Mouse (Mus musculus) heart, adult 2 months (tissue): Measurements from ENCODE around the gene Daam1. TPM values are rescaled to one million over a fixed set of nuclear protein-coding genes. Genes with fewer than 3 reads are reported as not detected.
A peak's percentile ranks its signal among the peaks of the same experiment; 100 is the strongest.

Source experiments
- DNase-seq, 2 experiments: peaks; one replicate each; pipeline ENCODE4 v3.0.0; 2021
- H3K27ac ChIP-seq: fragments of 200-600 bp; 2 replicates; pipeline ENCODE4 v1.8.1; 2022
- H3K27me3 ChIP-seq: fragments of 200-500 bp; 2 replicates; pipeline ENCODE4 v1.6.1; 2012; ENCODE audit warnings: mild to moderate bottlenecking, low read length, inconsistent platforms, mixed read lengths; ENCODE audit not compliant: control insufficient read depth, insufficient read depth
- H3K36me3 ChIP-seq: fragments of 200-500 bp; 2 replicates; pipeline ENCODE4 v1.6.1; 2012; ENCODE audit warnings: low read length, inconsistent platforms; ENCODE audit not compliant: control insufficient read depth, insufficient read depth
- H3K4me1 ChIP-seq: fragments of 200-500 bp; 2 replicates; pipeline ENCODE4 v1.6.1; 2011; ENCODE audit warnings: low read length; ENCODE audit not compliant: control insufficient read depth, insufficient read depth
- H3K4me3 ChIP-seq: fragments of 200-600 bp; 2 replicates; pipeline ENCODE4 v1.8.1; 2022
- H3K79me2 ChIP-seq: fragments of 200-500 bp; replicated peaks from 2 replicates; pipeline ENCODE4 v1.6.1; 2012; ENCODE audit warnings: mild to moderate bottlenecking, inconsistent platforms, low read length, moderate library complexity, mixed read lengths; ENCODE audit not compliant: control insufficient read depth, insufficient read depth
- H3K9ac ChIP-seq: fragments of 200-500 bp; 2 replicates; pipeline ENCODE4 v1.6.1; 2012; ENCODE audit warnings: low read depth, mild to moderate bottlenecking, control low read depth, inconsistent platforms, low read length, mixed read lengths
- CTCF ChIP-seq: fragments of 200-600 bp; IDR thresholded peaks from 2 replicates; pipeline ENCODE4 v1.8.1; 2022; ENCODE audit warnings: antibody characterized with exemption, mild to moderate bottlenecking, moderate library complexity
- EP300 ChIP-seq: fragments of 200-500 bp; IDR thresholded peaks from 2 replicates; pipeline ENCODE4 v1.6.1; 2011; ENCODE audit warnings: low read depth, low read length, control low read depth; ENCODE audit not compliant: insufficient read depth
- POLR2A ChIP-seq: fragments of 200-500 bp; IDR thresholded peaks from 2 replicates; pipeline ENCODE4 v1.6.1; 2011; ENCODE audit warnings: mild to moderate bottlenecking, low read depth, low read length, control low read depth; ENCODE audit not compliant: insufficient read depth
- WGBS: fragments of 180-500 bp; shearing (Covaris S2); methylation state at CpG from one replicate; pipeline ENCODE4 v1.1.7; 2018; 5-methylcytosine and 5-hydroxymethylcytosine counted together
- intact Hi-C: fragments of 180-260 bp; cut with DNase I; formaldehyde crosslinking; loops from one replicate; pipeline ENCODE4 v1.15.1; 2025
- polyA plus RNA-seq: library from polyadenylated mRNA; depleted of rRNA; stranded (reverse); fragments of >200 nt; gene quantifications from 2 replicates; pipeline ENCODE4 v1.2.3, GENCODE M21; 2012
- total RNA-seq, 2 experiments: library from RNA; stranded (reverse); gene quantifications; 2 replicates each; pipeline ENCODE4 v1.2.3; 2021

Gene Daam1
- total and polyA plus RNA-seq, 3 experiments = 13.1 to 77.6 (median 67.2) TPM

DNA sequence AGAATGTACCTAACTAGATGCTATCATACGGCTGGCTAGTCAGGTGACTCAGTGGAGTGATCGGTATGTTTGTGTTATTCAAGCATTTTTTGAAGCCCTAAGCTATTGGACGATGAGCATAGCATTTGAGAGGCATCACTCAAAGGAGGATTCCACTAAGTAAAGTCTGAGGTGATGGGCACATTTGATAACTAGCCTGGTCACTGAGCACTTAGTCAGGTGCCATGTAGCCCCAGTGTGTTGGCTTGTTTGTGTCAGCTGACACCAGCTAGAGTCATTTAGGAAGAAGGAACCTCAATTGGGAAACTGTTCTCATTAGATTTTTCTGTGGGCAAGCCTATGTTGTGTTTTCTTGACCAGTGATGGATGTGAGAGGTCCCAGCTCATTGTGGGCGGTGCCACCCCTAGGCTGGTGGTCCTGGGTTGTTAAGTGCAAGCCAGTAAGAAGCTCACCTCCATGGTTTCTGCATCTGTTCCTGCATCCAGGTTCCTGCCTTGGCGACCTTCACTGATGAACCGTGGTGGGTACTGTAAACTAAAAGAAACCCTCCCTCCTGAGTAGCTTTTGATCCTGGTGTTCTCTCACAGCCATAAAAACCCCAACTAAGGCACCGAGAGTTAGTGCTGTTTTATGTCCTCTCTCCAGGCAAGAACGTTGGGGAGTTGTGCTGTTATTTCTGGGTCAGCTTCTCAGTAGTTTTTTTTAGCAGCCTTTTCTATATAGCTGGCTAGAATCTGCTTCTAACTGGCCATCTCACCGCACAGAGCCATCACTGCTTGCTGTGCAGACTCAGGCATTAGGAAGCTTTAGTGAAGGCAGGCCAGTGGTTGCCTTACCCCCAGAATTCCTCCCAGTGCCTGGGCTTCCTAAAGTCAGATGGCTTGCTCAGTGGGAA is 36.7 kb downstream of the Daam1 start:
- peaks cover 2% of the 10 kb centered on the region; the same call in 1 of the 2 replicates for H3K79me2 ChIP-seq
- H3K9ac ChIP-seq = no peak overlapping the region
- peaks cover 27% of the 10 kb centered on the region for H3K4me1 ChIP-seq
- no peak for DNase-seq
- no peak for TF ChIP-seq CTCF
- intact Hi-C loops = no loop called here
- no peaks in the 10 kb centered on the region for H3K27me3 ChIP-seq
- peaks cover 33% of the 10 kb centered on the region for H3K36me3 ChIP-seq
- no peak overlapping the region for H3K27ac ChIP-seq
- H3K4me3 ChIP-seq = no peak overlapping the region
- WGBS = 70% methylated on average over 9 of the region's 9 CpGs

DNA sequence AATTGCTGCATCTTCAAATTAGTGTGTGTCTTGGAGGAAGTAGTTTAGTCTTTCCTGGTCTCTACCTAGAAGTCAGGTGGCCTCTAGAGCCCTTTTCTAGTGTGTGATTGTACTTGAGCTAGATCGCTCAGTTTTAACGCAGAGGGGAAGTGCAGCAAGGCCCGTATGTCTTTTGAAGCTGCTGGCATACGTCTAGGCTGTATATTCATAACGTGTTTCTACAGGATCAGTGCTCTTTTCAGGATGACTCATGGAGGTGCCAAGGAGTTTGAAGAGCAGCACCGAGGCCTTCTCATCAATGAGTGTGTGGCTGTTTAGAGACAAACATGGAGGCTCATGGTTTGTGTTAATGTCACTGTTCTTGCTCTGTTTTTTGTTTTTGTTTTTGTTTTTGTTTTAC is 39.8 kb downstream of the Daam1 start:
- DNase-seq = no peak
- peaks cover 4% of the 10 kb centered on the region for H3K79me2 ChIP-seq
- H3K4me3 ChIP-seq = no peak overlapping the region
- no peak for TF ChIP-seq EP300
- no peak for TF ChIP-seq POLR2A
- TF ChIP-seq CTCF = no peak
- H3K27ac ChIP-seq = no peak overlapping the region
- H3K36me3 ChIP-seq = peaks cover 23% of the 10 kb centered on the region
- WGBS = 69% methylated on average over 6 of the region's 6 CpGs
- peaks cover 22% of the 10 kb centered on the region for H3K4me1 ChIP-seq
- H3K9ac ChIP-seq = no peak overlapping the region
- intact Hi-C loops = no loop called here
- H3K27me3 ChIP-seq = no peaks in the 10 kb centered on the region

DNA sequence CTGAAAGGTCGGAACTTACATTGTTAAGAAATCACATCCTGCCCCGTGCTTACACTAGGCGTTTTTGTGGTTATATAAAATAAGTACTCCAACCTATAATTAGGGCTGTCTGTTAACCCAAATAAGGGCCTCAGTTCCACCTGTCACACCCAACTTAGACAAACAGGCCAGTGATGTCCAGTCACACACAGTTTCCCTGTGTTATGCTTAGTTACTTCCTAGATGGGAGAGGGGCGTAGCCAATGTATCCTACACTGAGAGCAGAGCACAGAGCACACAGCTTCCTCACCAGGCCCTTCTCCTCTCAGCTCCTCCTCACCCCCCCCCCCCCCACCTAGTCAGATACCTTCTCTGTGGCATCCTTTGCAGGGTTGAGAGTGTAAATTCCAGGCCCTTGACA is 41.5 kb downstream of the Daam1 start:
- TF ChIP-seq EP300 (no peak), POLR2A (no peak), CTCF (no peak)
- peaks cover 25% of the 10 kb centered on the region for H3K4me1 ChIP-seq
- no peaks in the 10 kb centered on the region for H3K27me3 ChIP-seq
- intact Hi-C loops = no loop called here
- WGBS = 68% methylated on average over 4 of the region's 4 CpGs
- no peak overlapping the region for H3K9ac ChIP-seq
- H3K4me3 ChIP-seq = no peak overlapping the region
- no peak for DNase-seq
- no peak overlapping the region for H3K27ac ChIP-seq
- peaks cover 25% of the 10 kb centered on the region for H3K36me3 ChIP-seq
- H3K79me2 ChIP-seq = peaks cover 3% of the 10 kb centered on the region

DNA sequence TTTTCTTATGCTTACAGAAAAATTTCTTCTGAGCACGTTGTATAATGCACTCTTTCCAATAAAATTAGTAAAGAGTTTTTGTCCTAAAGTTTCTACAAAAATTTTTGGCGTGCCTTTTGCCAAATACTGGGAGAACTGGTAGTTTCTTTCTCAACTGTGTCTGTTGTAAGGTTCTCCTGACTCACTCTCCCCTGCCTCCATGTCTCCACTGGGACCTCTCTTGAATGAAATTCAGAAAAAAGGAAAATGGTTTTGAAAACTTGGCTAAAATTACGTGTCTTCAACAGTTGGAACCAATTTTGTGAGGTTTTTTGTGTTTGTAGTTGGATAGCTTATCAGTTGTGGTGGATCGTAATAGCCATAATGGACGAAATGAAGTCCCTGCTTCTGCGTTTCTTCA is 43.7 kb downstream of the Daam1 start:
- 75% methylated on average over 6 of the region's 6 CpGs for WGBS
- H3K27ac ChIP-seq = no peak overlapping the region; the same call in 1 of the 2 replicates
- intact Hi-C loops = no loop called here
- no peak for DNase-seq
- H3K4me1 ChIP-seq = peaks cover 23% of the 10 kb centered on the region
- H3K4me3 ChIP-seq = no peak overlapping the region
- no peak overlapping the region for H3K9ac ChIP-seq
- peaks cover 25% of the 10 kb centered on the region for H3K36me3 ChIP-seq
- no peak for TF ChIP-seq POLR2A
- no peak for TF ChIP-seq CTCF
- TF ChIP-seq EP300 = no peak
- H3K79me2 ChIP-seq = peaks cover 4% of the 10 kb centered on the region
- no peaks in the 10 kb centered on the region for H3K27me3 ChIP-seq

DNA sequence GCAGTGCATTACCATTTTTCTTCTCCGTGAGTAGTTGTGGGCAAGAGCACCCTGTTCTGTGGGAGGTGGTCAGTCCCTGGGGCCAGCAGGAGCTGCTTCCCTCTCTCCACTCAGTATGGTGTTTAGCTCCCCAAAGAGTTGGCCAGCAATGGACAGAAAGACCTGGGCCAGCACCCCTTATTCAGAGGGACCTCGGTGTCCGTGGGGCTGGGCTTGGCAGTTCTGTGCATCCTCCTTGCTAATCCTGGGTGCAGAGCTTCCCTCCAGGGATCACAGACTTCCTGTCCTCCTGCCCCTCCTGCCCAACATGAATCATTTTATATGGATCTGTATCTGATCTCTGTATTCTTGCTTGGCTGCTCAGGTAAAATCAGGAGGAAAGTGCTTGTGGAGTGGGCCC is 44.1 kb downstream of the Daam1 start:
- 32% methylated on average over 3 of the region's 3 CpGs for WGBS
- H3K4me1 ChIP-seq = peaks cover 23% of the 10 kb centered on the region
- peak overlapping the region; percentile 27 for H3K9ac ChIP-seq
- H3K27me3 ChIP-seq = no peaks in the 10 kb centered on the region
- no peak overlapping the region for H3K4me3 ChIP-seq
- DNase-seq = no peak
- H3K27ac ChIP-seq = peak overlapping the region; percentile 23; the same call in 1 of the 2 replicates
- intact Hi-C loops = no loop called here
- H3K79me2 ChIP-seq = peaks cover 4% of the 10 kb centered on the region
- peaks cover 24% of the 10 kb centered on the region for H3K36me3 ChIP-seq
- TF ChIP-seq EP300 (no peak), CTCF (no peak), POLR2A (no peak)

DNA sequence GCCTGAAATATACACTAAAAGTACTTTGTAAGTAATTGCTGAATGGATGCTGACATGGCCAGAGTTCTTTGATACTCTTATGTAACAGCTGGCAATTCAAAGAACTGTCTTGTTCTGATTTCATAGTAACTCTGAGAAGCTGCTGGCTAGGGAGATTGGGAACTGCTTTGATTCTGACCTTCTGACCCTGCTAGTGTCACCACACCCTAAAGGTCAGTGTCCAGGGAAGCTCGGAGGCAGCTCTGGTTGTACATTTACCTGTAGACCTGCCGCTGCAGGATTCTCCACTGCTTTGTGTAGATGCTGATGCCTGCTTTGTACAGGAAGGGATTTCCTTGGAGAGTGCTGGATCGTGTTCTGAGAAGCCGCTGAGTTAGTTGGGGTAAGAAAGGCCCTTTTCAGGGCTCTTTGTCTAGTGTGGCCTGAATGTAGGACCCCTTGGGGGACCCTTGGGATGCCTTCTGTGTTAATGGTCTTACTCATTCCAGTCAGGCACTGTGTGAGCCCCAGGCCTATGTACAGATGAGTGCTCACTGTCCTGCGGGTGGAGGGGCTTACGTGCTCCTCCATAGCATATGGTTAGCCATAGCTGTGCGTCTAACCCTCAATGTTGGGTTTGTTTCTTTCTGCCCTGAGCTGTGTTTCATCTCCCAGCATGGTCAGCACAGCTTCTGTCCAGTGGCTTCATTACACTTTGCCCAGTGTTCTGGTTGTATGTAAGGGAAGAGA is 45.0 kb downstream of the Daam1 start:
- Histone ChIP-seq H3K79me2 (peaks cover 4% of the 10 kb centered on the region), H3K4me3 (no peak overlapping the region), H3K36me3 (peaks cover 23% of the 10 kb centered on the region), H3K9ac (no peak overlapping the region), H3K27ac (peak overlapping the region; percentile 5; the same call in 1 of the 2 replicates), H3K27me3 (no peaks in the 10 kb centered on the region), H3K4me1 (peaks cover 24% of the 10 kb centered on the region)
- TF ChIP-seq EP300 (no peak), CTCF (no peak), POLR2A (no peak)
- intact Hi-C loops = no loop called here
- WGBS = 85% methylated on average over 7 of the region's 7 CpGs
- DNase-seq = no peak
